Mouse (Mus musculus) R1 (cell line): ENCODE measurements around the gene Notch1.
A peak's percentile ranks its signal among the peaks of the same experiment; 100 is the strongest.

ENCODE experiments used
- DNase-seq: peaks from one replicate; pipeline ENCODE4 v3.0.0-alpha.2; 2018; ENCODE audit warnings: low read depth, low spot score

Notch1 gene

DNA sequence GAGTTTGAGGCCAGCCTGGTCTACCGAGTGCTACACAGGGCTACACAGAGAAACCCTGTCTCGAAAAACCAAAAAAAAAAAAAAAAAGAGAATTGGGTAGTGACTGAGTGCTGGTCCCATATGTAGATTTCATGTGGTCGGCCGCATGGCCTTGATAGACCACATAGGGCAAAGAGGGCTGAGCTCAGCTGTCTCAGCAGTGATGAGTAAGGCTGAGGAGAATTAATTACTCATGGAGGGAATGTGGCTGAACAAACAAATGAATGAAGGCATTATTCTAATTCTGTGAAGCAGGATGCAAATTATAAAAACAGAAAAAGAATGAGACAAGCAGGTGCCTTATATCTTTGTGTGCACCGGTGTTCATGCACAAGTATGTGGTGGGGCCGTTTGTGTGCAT lies 15.4 kb upstream of the Notch1 start:
- no peak for DNase-seq

DNA sequence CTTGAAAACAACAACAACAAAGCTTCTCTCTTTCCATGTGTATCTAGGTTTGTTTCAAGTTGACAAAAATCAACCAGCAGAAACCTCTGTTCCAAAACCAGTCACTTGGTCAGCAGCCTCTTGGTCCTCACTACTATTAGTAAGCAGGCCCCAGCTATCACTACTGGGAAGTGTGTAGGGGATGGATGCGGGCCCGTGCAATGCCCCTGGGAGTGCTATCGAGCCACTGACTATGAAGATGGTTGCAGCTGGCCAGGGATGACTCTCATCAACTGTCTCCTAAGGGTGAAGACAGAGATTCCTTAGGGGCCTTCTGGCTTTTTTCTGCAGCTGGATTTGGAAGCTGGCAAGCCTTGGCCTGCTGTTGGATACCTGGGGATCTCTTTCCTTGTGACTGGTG lies 13.4 kb upstream of the Notch1 start:
- DNase-seq = no peak

GRCm38 (mm10) chr2:26529221-26529805 lies 12.8 kb upstream of the Notch1 start:
- DNase-seq = no peak

- DNase-seq = no peak
Observed at GRCm38 (mm10) chr2:26526443-26527257, 10.2 kb upstream of the Notch1 start.

- DNase-seq = peak; percentile 21
Observed at GRCm38 (mm10) chr2:26525355-26526018, 9.0 kb upstream of the Notch1 start.

DNA sequence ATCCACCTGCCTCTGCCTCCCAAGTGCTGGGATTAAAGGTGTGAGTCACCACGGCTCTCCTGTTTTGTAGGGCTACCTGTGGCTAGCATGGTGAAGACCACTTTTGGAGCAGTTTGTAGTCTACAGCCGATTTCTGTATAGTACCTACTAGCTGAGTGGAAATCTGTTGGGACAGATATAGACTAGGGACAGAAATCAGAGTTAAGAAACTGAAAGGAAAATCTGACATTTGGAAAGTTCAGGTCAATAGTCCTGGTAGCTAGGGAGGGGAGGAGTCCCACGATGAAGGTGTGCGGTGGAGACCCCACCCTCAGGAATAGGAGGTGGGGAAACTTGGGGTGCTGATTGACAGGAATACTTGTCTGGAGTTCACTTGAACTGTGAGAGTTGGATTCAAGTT lies 5.9 kb upstream of the Notch1 start:
- no peak for DNase-seq

GRCm38 (mm10) chr2:26519753-26520152 lies 3.3 kb upstream of the Notch1 start:
- no peak for DNase-seq

GRCm38 (mm10) chr2:26516987-26517386 lies 524 bp upstream of the Notch1 start:
- DNase-seq = no peak

GRCm38 (mm10) chr2:26515335-26515734 lies 1.1 kb downstream of the Notch1 start:
- no peak for DNase-seq

DNA sequence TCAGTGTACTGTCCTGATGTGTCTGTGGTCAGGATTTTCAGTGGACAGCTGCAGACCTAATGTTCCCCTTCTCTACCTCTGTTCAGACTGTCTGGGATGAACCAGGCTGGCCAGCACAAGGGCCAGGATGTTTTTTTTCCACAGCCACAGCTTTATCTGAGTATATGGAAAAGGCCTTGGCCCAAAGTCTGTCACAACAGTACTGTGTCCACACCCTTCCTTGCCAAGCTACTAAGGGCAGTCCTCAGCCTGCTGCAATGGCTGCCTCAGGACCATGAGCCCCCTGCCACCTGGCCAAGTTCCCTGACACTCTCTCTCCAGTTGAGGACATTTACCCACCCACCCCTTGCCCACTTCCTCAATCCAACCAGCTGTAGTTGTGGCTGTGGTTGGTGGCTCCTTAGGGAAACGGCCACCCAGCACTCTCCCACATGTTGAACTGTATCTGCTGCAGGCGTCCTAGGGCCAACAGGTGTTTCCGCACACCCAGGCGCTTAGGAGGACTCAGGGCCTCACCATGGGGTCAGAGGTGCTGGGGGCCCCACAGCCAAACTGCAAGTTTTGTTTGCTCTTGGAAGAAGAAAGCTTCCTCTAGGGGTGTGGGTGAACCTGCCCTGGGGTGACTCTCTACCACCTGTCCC lies 3.2 kb downstream of the Notch1 start:
- no peak for DNase-seq

DNA sequence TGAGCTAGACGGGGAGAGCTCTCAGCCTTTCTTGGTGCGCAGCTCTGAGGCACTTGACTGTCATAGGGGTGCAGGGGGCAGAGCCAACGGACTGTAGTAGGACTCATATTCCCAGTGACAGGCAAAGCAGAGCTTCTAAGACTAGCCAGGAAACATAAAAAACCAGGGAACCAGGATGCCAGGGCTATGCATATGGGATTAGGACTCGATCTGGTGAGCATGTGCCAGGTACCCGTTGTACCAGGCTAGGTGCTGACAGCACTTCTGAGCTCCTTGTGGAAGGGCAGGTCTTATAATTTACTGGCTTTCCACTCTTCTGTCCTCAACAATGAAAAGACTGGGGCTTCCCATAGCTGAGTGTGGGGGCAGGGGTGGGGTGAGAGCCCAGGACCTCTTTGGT lies 7.8 kb downstream of the Notch1 start:
- no peak for DNase-seq

- peak; percentile 40 for DNase-seq
Observed at GRCm38 (mm10) chr2:26507961-26508391, 8.5 kb downstream of the Notch1 start.

DNA sequence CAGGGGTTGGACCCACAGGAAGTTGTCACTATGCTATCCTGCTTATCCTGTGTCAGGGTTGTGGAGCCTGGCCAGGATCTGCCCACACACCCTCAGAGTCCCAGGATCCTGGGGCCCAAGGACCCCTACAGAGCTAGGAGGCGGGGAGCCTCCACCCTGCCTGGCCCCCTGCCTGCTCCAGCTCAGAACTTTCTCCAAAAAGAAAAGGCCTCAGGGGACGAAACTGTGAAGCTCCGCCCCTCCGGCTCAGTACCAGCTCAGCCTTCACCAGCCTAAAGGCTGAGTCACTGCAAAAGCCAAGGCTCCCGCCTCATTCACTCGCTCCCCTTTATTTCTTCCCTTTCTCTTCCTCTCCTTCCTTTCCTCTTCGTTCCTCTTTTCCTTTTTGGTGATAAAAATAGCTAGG lies 9.0 kb downstream of the Notch1 start:
- DNase-seq = peak; percentile 83

DNA sequence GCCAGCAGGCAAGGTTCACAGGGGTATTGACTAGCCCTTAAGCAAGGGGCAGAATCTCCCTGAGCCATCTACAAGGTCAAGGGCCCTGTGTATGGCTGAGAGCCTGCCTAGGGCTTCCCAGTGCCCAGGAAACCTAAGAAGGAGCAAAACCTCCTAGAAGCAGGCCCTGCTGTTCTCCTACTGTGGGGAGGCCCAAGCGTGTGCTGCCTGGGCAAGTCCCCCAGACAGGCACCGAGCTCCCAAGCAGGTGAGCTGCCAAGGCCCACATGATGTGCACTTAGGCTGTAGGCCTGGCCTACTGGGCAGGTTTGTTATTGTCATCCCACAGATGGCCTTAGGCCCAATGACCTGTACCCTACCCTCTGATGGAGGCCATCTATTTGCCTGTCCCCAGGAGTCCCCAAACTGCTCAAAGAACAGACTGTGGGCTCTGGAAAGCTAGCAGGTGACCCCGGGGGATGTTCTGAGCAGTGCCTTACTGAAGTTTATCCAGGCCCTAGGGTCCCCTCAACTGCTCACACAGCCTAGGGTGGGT lies 9.7 kb downstream of the Notch1 start:
- peak; percentile 34 for DNase-seq

DNA sequence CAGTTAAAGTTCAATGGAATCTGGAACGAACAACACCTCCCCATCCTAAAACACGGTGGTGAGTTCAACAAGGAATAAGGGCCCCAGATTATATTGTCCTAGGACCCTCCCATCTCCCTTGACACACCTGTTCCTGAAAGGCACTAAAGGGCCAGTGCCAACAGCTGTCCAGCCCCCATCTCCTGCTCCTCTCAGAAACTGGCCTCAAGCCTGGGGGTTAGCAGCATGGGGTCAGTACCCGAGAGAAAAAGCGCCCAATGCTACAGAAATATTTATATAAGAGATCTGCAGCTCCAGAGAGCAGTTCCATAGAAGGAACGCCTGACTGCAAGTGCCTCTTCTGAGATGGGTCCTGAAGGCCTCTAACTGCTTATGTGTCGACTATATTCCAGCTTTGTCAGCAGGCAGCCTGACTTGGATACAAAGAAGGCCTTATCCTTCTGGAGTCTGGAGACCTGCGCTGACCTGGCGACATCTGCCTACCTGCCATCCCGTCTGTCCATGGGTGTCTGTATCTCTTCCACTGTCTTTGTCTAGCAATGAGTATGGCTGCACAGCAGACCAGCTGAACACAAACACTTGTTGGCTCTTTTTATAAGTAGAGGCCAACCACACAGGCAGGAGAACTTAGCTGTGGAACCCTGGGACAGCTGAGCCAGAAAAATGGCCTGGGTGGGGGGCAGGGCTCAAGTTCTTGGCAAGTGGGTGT lies 11.5 kb downstream of the Notch1 start:
- DNase-seq = no peak

DNA sequence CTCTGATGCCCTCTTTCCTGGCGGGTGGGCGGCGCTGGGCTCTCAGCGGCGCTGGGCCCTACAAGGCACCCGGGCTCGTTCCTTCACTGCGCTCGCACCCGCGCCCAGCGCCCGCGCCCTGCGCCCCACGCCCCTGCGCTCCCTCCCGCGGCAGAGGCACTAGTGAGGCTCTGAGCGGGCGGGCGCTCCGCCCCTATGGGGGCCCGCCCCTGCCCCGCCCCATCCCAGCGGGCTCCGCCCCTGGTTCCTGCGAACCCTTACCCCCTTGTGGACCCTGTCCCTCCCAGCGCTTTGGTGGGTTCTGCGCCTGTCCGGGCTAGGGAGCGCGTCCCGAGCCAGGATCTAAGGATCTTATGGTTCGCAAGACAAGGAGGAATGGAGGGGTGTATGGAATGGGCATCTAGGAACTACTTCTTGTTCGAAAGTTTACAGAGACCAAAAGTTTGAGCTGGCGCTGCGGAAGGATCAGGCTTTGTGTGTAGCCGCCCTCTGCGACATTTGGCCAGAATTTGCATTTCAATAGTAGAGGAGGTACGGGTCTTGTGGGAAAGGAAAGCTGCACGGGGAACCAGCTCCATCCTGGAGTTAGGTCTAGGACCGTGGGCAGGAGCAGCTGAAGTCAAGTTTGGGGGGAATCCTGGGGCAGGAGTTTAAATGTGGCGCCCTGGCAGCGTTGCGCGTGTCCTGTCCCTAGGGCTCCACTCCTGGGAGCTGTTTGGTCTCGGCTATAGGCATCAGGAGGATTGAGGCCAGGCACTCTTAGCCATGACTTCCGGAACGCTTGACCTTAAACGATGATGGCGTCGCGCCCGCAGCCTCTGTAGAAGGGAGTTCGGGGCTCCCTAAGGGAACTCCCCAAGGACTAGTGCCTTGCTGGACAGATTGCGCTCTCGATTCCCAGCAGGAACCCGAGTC lies 12.5 kb downstream of the Notch1 start:
- peak; percentile 97 for DNase-seq

DNA sequence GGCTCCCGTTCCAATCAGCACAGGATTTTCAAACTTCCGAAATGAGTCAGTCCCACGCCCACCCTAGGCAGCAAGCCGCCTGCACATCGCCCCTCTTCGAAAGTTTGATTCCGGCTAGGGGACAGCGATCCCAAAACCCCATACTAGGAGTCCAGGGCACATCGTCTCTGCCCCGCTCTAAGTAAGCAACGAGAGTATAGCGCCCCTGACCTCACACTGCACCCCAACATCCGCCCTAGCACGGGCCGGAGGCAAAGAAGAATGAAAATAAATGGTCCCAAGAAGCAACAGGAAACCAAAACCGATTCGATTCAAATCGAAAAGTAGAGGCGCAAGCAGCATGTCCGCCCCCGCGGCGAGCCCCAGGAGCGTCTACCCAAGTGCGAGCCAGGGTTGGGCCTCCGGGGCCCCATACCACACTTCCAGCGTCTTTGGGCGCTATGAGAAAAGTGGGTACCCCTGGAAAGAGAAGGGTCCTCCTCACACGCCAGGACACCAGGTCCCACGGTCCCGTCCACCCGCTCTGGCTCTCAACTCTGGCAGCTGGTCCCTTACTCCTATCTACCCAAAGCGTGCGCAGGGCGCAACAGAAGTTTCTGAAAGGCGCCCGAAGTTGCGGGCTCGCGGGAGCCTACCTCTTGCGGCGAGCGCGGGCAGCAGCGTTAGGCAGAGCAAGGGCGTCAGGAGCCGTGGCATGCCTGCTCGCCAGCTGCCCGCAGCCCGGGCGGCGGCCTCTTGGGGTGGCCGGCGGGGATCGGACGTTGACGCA lies 13.4 kb downstream of the Notch1 start:
- no peak for DNase-seq

- peak; percentile 68 for DNase-seq
Observed at GRCm38 (mm10) chr2:26502299-26502862, 14.1 kb downstream of the Notch1 start.

- DNase-seq = peak; percentile 59
Observed at GRCm38 (mm10) chr2:26501651-26502141, 14.8 kb downstream of the Notch1 start.
